Mouse (Mus musculus): ENCODE measurements around the gene Acap2. TPM values are rescaled to one million over a fixed set of nuclear protein-coding genes. Genes with fewer than 3 reads are reported as not detected.

Acap2 gene
- polyA plus RNA-seq, 1 experiment: 6.3 TPM

GRCm38 (mm10) chr16:31045211-31045610 lies 155.8 kb downstream of the Acap2 start:
- no peaks in the 10 kb centered on the region for H3K79me2 ChIP-seq (ENCODE audit: control insufficient read depth, insufficient read depth)
- no peaks in the 10 kb centered on the region for H3K36me3 ChIP-seq (ENCODE audit: control insufficient read depth, insufficient read depth)
- H3K27me3 ChIP-seq (ENCODE audit: control insufficient read depth, insufficient read depth, insufficient read length): no peaks in the 10 kb centered on the region
- H3ac ChIP-seq (ENCODE audit: control insufficient read depth, insufficient read length): no peak overlapping the region
- TF ChIP-seq MYOD1 (IDR thresholded peaks at IDR 0.05; ENCODE audit: control insufficient read depth in 1 of 3, insufficient read length in 2 of 3, low read depth in 2 of 3) (no peak), TCF3 (IDR thresholded peaks at IDR 0.05; ENCODE audit: insufficient read length, low read depth) (no peak), CEBPB (IDR thresholded peaks at IDR 0.05; ENCODE audit: insufficient read depth, poor library complexity, severe bottlenecking) (no peak), E2F4 (IDR thresholded peaks at IDR 0.05; ENCODE audit: insufficient read depth) (no peak), TCF12 (IDR thresholded peaks at IDR 0.05; ENCODE audit: insufficient read depth, poor library complexity, severe bottlenecking) (no peak), SRF (IDR thresholded peaks at IDR 0.05; ENCODE audit: control insufficient read depth, insufficient read length, low read depth) (no peak), POLR2A (IDR thresholded peaks at IDR 0.05; ENCODE audit: insufficient read length, low read depth) (no peak), REST (IDR thresholded peaks at IDR 0.05; ENCODE audit: insufficient read depth, insufficient read length) (no peak), POLR2AphosphoS2 (IDR thresholded peaks at IDR 0.05; ENCODE audit: insufficient read length, low read depth) (no peak), MYOG (IDR thresholded peaks at IDR 0.05; ENCODE audit: control insufficient read depth in 1 of 3, insufficient read depth in 1 of 3, insufficient read length in 2 of 3, low read depth in 2 of 3) (no peak), MAX (IDR thresholded peaks at IDR 0.05; ENCODE audit: low read depth) (no peak), USF1 (IDR thresholded peaks at IDR 0.05; ENCODE audit: low read depth) (no peak)
- H3K4me2 ChIP-seq (ENCODE audit: low read depth): no peak overlapping the region
- no peak overlapping the region for H3K4me3 ChIP-seq

GRCm38 (mm10) chr16:31043136-31043535 lies 157.9 kb downstream of the Acap2 start:
- H3ac ChIP-seq (ENCODE audit: control insufficient read depth, insufficient read length): no peak overlapping the region
- no peak overlapping the region for H3K4me2 ChIP-seq (ENCODE audit: low read depth)
- no peaks in the 10 kb centered on the region for H3K36me3 ChIP-seq (ENCODE audit: control insufficient read depth, insufficient read depth)
- H3K79me2 ChIP-seq (ENCODE audit: control insufficient read depth, insufficient read depth): no peaks in the 10 kb centered on the region
- H3K27me3 ChIP-seq (ENCODE audit: control insufficient read depth, insufficient read depth, insufficient read length): no peaks in the 10 kb centered on the region
- no peak overlapping the region for H3K4me3 ChIP-seq
- no peak for TF ChIP-seq POLR2AphosphoS2 (IDR thresholded peaks at IDR 0.05; ENCODE audit: insufficient read length, low read depth)
- TF ChIP-seq REST (IDR thresholded peaks at IDR 0.05; ENCODE audit: insufficient read depth, insufficient read length): no peak
- TF ChIP-seq TCF12 (IDR thresholded peaks at IDR 0.05; ENCODE audit: insufficient read depth, poor library complexity, severe bottlenecking): no peak
- no peak for TF ChIP-seq MYOD1 (IDR thresholded peaks at IDR 0.05; ENCODE audit: control insufficient read depth in 1 of 3, insufficient read length in 2 of 3, low read depth in 2 of 3)
- TF ChIP-seq TCF3 (IDR thresholded peaks at IDR 0.05; ENCODE audit: insufficient read length, low read depth): no peak
- TF ChIP-seq MYOG (IDR thresholded peaks at IDR 0.05; ENCODE audit: control insufficient read depth in 1 of 3, insufficient read depth in 1 of 3, insufficient read length in 2 of 3, low read depth in 2 of 3): no peak
- TF ChIP-seq POLR2A (IDR thresholded peaks at IDR 0.05; ENCODE audit: insufficient read length, low read depth): no peak
- TF ChIP-seq CEBPB (IDR thresholded peaks at IDR 0.05; ENCODE audit: insufficient read depth, poor library complexity, severe bottlenecking): no peak
- no peak for TF ChIP-seq USF1 (IDR thresholded peaks at IDR 0.05; ENCODE audit: low read depth)
- TF ChIP-seq E2F4 (IDR thresholded peaks at IDR 0.05; ENCODE audit: insufficient read depth): no peak
- TF ChIP-seq SRF (IDR thresholded peaks at IDR 0.05; ENCODE audit: control insufficient read depth, insufficient read length, low read depth): no peak
- no peak for TF ChIP-seq MAX (IDR thresholded peaks at IDR 0.05; ENCODE audit: low read depth)

Other genes with a start within 250 kb of the Acap2 start
- gene Xxylt1, start 119.8 kb downstream of the Acap2 start, polyA plus RNA-seq (2012; fragmentation: generic; extraction: Trizol): 7.6 TPM
- gene Ppp1r2, start 74.0 kb upstream of the Acap2 start, polyA plus RNA-seq (2012; fragmentation: generic; extraction: Trizol): 35.7 TPM
- 1.2 TPM for gene Apod, start 113.6 kb upstream of the Acap2 start, polyA plus RNA-seq (2012; fragmentation: generic; extraction: Trizol)
- 0.11 TPM for gene Bdh1, start 221.0 kb upstream of the Acap2 start, polyA plus RNA-seq (2012; fragmentation: generic; extraction: Trizol)